Mouse (Mus musculus) embryonic fibroblast, embryonic 13.5 days (primary cell): Measurements from ENCODE around the gene Phospho2.

Experiments used
- CTCF ChIP-seq: IDR thresholded peaks from 2 replicates; pipeline ENCODE4 v1.5.1; 2011; ENCODE audit warnings: mild to moderate bottlenecking, control low read depth, low read length, moderate library complexity, borderline replicate concordance; ENCODE audit not compliant: insufficient read depth
- POLR2A ChIP-seq: IDR thresholded peaks from 2 replicates; pipeline ENCODE4 v1.6.1; 2011; ENCODE audit warnings: low read depth, mild to moderate bottlenecking, control low read depth, low read length, moderate library complexity

GRCm38 (mm10) chr2:69837996-69838395 lies 48.6 kb downstream of the Phospho2 start:
- TF ChIP-seq CTCF (no peak), POLR2A (no peak)
